Mouse (Mus musculus) B cell, adult 2 months (primary cell): ENCODE measurements at regions not wholly inside any gene's neighbourhood (a gene's known extent, or its start where the extent isn't known, plus 50 kb on each side); places are given as distances from the start of the nearest gene placed in this dataset.

Experiments used
- DNase-seq, 2 experiments: peaks; one replicate each; pipeline ENCODE4 v3.0.0; 2022

DNA sequence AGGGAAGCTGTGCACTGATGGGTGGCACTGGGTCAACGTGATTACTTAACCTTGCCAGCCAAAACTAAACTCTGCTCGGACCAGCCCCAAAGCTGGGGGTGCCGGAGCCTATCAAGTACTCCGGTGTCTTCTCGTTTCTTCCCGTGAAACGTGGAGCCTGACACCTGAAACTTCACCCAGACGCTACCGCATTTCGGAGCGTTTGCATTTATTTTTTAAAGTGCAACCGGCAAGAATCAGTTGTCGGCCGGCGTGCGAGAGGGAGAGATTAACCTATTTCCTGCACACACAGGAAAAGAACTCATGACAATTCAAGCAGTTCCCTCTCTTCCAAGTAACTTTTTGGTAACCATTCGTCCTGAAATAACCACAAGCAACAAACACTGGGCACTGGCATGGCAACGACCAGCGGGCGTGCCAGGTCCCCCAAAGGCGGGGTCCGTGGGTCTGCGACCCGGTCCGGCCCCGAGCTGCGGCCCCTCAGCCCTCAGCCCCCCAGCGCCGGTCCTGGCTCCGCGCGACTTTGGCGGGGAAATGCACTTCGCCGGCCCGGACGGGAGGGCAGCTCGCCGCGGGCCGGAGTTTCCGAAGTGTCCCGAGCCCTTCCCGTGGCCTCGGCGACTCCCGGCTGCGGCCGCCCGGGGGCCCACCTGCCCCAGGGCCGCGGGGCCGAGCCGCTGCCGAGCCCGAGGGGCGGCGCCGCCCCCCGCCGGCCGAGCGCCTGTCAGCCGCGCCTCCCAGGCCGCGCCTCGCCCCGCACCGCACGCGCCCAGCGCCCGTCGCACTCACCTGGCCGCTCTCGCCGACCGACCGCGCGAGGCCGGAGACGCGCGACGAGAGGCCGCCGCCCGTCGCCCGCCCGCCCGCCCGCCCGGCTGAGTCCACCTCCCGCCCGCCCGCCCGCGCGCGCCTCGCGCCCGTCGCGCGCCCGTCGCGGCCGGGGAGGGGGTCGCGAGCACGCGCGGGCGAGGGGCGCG is 1861.7 kb upstream of the Lrrc6 start:
- peak; percentile 51 to 57 for DNase-seq

DNA sequence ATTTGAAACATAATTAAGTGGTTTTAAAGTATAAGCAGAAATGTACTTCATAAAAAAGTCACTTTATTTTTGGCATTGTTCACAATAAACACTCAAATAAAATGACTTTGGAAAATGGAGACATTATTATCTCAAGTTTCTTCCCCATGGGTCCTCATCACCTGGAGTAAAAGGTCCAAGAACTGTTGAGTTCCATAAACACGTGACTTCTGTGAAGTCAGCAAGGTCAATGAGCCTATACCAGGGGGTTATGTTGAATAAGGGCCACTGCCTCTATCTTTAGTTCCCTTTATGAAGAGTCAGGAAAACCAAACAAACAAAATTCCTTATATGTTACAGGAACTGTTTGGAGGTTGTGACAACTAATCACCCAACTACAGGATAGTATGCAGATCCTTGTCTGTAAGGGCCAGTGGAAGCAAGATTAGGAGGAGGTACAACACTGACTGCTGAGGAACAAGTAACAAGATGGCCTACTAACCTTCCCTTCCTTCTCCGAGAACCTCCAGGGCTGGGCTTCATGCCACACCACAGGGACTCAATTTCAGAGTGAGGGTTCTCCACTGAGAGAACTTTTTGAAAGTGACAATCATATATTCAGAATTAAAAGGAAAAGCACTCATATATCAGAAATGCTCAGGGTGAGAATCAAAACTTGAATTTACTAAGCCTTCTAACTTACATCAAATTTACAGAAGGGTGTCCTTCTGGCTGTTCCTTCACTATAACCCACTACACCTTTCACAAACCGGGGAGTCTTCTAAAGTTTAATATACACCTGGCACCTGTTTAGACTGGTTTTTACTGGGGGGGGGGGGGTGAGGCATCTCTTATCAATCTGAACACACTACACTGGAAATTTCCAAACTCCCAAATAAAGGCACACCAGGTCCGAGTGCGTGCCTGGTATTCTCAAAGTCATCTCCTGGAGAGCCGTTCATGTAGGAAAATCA is 1860.5 kb upstream of the Lrrc6 start:
- no peak for DNase-seq

DNA sequence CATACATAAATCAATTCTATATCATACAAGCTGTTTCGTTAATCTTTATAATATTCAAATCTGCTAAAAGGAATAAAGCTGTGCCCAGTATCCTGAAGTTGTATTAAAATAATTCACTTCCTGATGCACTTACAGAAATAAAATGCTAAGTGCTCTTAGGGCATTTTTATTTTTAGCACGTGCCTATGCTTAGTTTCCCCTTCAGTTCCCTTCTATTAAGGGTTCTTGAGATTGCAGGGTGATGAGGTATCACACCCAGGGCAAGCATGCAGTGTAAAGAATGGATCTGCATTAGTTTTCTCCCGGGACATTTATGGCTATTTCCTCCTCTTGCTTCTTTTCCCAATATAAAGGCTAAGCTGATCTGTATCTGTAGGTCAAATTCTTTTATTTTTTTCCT is 1858.8 kb upstream of the Lrrc6 start:
- no peak for DNase-seq

DNA sequence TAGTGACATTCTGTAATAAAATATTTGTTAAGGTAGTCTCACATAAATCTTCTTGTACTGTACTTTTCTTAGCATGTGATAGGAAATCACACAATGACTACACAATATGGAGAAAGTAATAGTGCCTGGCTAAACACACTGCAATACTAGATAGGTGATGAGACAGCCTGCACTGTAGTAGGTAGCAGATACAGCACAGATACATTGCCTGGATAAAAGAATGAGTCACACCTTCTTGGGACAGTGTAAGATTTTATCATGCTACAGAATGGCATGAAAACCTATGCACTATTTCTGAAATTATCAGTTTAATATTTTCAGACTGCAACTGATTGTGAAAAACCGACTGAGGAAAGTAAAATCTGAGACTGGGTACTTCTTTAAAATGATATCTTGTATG is 1855.2 kb upstream of the Lrrc6 start:
- DNase-seq: no peak

DNA sequence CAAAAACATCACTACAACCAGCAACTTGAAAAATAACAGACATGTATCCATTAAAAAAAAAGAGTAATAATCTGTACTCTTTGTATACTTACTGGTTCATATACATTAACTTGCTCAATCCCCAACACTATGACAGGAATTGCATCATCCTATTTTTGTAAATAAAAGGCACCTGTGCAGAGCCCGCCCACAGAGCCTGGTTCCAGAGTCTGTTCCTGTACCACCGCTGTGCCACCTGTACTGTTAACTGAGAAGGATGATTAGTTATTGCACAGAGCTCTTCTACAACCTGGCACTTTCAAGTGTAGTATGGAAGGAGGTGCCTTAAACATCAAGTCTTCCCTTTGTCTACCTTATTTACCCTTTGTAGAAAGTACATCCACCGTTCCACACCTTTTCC is 1843.9 kb upstream of the Lrrc6 start:
- no peak for DNase-seq

DNA sequence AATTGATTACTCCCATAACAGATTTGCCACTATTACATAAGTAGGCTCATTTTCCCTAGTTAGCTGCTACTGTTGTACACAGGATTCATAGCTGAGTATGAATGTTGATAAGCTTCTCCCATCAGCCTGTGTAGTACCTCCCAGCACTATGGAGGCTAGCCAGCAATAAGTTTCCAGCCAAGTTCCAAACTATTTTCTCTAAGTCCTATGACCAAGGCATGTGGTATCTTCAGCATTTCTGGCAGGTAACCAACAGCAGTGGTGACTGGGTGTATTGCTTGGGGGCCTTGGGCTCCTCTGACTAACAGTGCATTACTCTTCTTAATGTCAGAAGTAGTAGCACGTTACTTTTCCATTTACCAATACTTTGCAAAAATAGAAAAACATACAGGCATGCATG is 1841.8 kb upstream of the Lrrc6 start:
- DNase-seq: no peak

DNA sequence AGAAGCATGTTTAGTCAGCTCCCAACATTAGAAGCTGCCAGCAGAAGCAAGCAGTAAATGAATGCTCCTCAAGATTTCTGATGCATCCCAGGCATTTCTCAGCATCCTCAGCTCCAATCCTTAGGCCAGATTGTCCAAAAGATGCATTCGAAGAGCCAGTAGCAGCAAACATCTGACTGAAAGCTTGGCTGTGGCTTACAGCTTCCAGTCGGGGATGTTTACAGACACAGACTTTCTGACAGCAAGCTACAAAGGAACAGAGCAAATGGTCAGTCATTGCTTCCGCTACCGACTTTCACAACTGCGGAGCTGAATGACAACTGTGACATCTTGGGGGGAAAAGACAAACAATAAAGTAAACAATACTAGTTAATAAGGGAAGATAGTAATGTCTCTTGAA is 1840.3 kb upstream of the Lrrc6 start:
- DNase-seq: no peak

DNA sequence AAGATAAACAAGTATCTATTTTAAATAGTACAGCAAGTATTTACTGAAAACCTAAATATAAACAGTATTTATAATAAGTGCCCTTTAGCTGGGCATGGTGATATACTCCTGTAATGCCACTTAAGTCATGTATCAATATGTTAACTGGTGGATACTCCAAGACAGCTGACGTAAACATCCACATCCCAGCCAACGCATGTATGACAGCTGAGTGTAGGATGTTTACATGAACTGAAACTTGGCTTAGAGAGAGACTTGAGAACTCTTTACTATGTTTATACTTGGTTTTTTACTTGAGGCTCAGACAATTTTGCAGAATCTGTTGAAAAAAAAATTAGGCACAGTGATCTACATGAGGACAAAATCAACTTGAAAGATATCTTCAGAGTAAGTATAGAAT is 1836.6 kb upstream of the Lrrc6 start:
- no peak for DNase-seq

DNA sequence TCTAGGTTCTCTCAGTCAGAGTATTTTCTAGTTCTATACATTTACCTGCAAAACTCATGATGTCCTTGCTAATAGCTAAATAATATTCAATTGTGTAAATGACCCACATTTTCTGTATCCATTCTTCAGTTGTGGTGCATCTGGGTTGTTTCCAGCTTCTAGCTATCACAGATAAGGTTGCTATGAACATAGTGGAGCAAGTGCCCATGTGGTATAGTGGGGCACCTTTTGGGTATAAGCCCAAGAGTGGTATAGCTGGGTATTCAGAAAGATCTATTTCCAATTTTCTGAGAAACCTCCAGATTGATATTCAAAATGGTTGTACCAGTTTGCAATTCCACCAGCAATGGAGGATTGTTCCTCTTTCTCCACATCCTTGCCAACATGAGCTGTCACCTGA is 1835.1 kb upstream of the Lrrc6 start:
- no peak for DNase-seq

DNA sequence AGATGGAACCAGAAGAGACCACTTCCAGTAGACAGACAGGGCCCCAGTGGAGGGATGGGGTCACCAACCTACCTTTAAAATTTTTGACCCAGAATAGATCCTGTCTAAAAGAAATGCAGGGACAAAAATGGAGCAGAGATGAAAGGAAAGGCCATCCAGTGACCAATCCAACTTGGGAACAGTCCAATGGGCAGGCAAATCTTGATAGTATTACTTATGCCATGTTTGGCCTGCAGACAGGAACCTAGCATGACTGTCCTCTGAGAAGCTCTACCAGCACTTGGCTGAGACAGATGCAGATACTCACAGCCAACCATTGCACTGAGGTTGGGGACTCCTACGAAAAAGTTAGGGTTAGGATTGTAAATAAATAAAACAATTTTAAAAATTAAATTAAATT is 1815.4 kb upstream of the Lrrc6 start:
- DNase-seq: no peak
